Comparison of ENCODE assay signal across 8 mouse cellular contexts in the genomic region with DNA sequence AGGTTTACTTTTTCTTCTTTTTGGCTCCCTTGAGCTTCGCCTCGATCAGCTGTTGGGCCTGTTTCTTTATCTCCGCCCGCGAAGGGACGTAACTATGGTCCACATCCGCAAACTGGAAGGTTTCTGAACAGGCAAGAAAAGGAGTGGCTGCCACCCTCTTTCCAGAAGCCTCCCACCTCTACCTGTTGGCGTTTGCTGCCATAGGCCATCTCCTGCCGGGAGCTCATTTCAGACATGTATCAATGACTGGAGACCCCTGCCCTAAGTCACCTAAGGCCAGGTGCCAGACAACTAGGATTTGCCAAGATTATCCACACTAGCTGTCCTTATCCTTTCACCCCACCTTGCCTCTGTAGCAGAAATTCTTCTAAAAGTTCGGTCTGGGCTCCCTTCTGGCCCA. TPM values are rescaled to one million over a fixed set of nuclear protein-coding genes. Genes with fewer than 3 reads are reported as not detected.
DNase-seq lines count a peak whose midpoint lies in the region; ATAC-seq lines count a peak whose summit lies in the region.

No protein-coding gene starts in this region.

- ATAC-seq in heart, embryonic 12.5 days (ENCODE audit: insufficient number of reproducible peaks, low FRiP score) = no peak
- ATAC-seq in activated CD4-positive, CD25-positive, alpha-beta regulatory T cell, adult 4 months = peak; percentile 38
- ATAC-seq in hindbrain, embryonic 12.5 days (ENCODE audit: low FRiP score) = peak; percentile 39
- ATAC-seq in midbrain, embryonic 11.5 days (ENCODE audit: low FRiP score) = peak; percentile 7; the same call in 1 of the 2 replicates

- H3K27ac ChIP-seq in heart, embryonic 12.5 days (ENCODE audit: poor library complexity, severe bottlenecking) = no peak overlapping the region
- peak overlapping the region; percentile 93 for H3K27ac ChIP-seq in hindbrain, embryonic 12.5 days
- H3K27ac ChIP-seq in midbrain, embryonic 11.5 days (ENCODE audit: low read depth, low read length) = peak overlapping the region; percentile 87

- H3K9me3 ChIP-seq in heart, embryonic 12.5 days (replicated peaks) = no peaks in the 10 kb centered on the region
- H3K9me3 ChIP-seq in hindbrain, embryonic 12.5 days (replicated peaks) = no peaks in the 10 kb centered on the region
- no peaks in the 10 kb centered on the region for H3K9me3 ChIP-seq in midbrain, embryonic 11.5 days (ENCODE audit: control insufficient read depth, low read length)

- H3K4me3 ChIP-seq in heart, embryonic 12.5 days = peak overlapping the region; percentile 84
- H3K4me3 ChIP-seq in hindbrain, embryonic 12.5 days = peak overlapping the region; percentile 95
- peak overlapping the region; percentile 99 for H3K4me3 ChIP-seq in midbrain, embryonic 11.5 days (ENCODE audit: low read depth, low read length)

- H3K4me1 ChIP-seq in heart, embryonic 12.5 days (replicated peaks) = peaks cover 18% of the 10 kb centered on the region
- peaks cover 19% of the 10 kb centered on the region for H3K4me1 ChIP-seq in hindbrain, embryonic 12.5 days
- peaks cover 10% of the 10 kb centered on the region for H3K4me1 ChIP-seq in midbrain, embryonic 11.5 days (ENCODE audit: control insufficient read depth, insufficient read depth, low read length)

- WGBS in heart, embryonic 12.5 days = 58% methylated on average over 10 of the region's 10 CpGs
- WGBS in hindbrain, embryonic 12.5 days = 67% methylated on average over 10 of the region's 10 CpGs
- WGBS in midbrain, embryonic 11.5 days = 77% methylated on average over 10 of the region's 10 CpGs

- no peak for DNase-seq in heart, adult 8-10 months (ENCODE audit: low spot score)
- no peak for DNase-seq in midbrain, embryonic 11.5 days (ENCODE audit: low spot score, missing footprints)
- no peak for DNase-seq in spleen, adult 12 weeks (ENCODE audit: low spot score)
- no peak for DNase-seq in layer of hippocampus, adult 18-20 months (ENCODE audit: low spot score in 2 of 2)
- no peak for DNase-seq in urinary bladder, postnatal 4 days (ENCODE audit: low spot score in 2 of 2)

- H3K27me3 ChIP-seq in heart, embryonic 12.5 days (replicated peaks) = peaks cover 34% of the 10 kb centered on the region
- peaks cover 15% of the 10 kb centered on the region for H3K27me3 ChIP-seq in hindbrain, embryonic 12.5 days
- 0 out of 2 replicates have a peak, but pooled peaks cover 6% of the 10 kb centered on the region for H3K27me3 ChIP-seq in midbrain, embryonic 11.5 days (ENCODE audit: control insufficient read depth, insufficient read depth, low read length)

- no peak overlapping the region for H3K9ac ChIP-seq in heart, embryonic 12.5 days
- H3K9ac ChIP-seq in hindbrain, embryonic 12.5 days = no peak overlapping the region
- H3K9ac ChIP-seq in midbrain, embryonic 11.5 days (ENCODE audit: low read length) = peak overlapping the region; percentile 46

- no peaks in the 10 kb centered on the region for H3K36me3 ChIP-seq in heart, embryonic 12.5 days
- no peaks in the 10 kb centered on the region for H3K36me3 ChIP-seq in hindbrain, embryonic 12.5 days
- H3K36me3 ChIP-seq in midbrain, embryonic 11.5 days (ENCODE audit: control insufficient read depth, insufficient read depth, low read length) = no peaks in the 10 kb centered on the region

- H3K4me2 ChIP-seq in heart, embryonic 12.5 days = peak overlapping the region; percentile 62
- H3K4me2 ChIP-seq in hindbrain, embryonic 12.5 days (replicated peaks) = peak overlapping the region; percentile 66
- H3K4me2 ChIP-seq in midbrain, embryonic 11.5 days = peak overlapping the region; percentile 68

RNA-seq across cellular contexts. Expression of a gene that starts 0.3 kb away (rescaled TPM):
- polyA plus RNA-seq in heart, embryonic 12.5 days (2016; fragmentation: Nextera tagmentation; extraction: Ambion mirVana) = 48.6 and 49.2 TPM in 2 replicates
- total RNA-seq in heart, adult 8-10 months (2022) = 10 to 100 TPM; 67.3 to 75.3 (median 71.3) TPM
- 10 to 100 TPM; 16.1 to 19.8 TPM for polyA plus RNA-seq in activated CD4-positive, CD25-positive, alpha-beta regulatory T cell, adult 4 months (2017; shearing (Covaris generic))
- polyA plus RNA-seq in hindbrain, embryonic 12.5 days (2016; fragmentation: Nextera tagmentation; extraction: Ambion mirVana) = 70.0 and 72.3 TPM in 2 replicates
- polyA plus RNA-seq in midbrain, embryonic 11.5 days (2014; fragmentation: Nextera tagmentation; extraction: Ambion mirVana) = 49.2 and 51.2 TPM in 2 replicates
- 100 to 1,000 TPM; 150 to 155 TPM for total RNA-seq in layer of hippocampus, adult 18-20 months (2021)

RNA-seq across cellular contexts. Expression of a gene that starts 8.8 kb away (rescaled TPM):
- 0.12 and 0.14 TPM in 2 replicates for polyA plus RNA-seq in heart, embryonic 12.5 days (2016; fragmentation: Nextera tagmentation; extraction: Ambion mirVana)
- not detected for total RNA-seq in heart, adult 8-10 months (2022)
- polyA plus RNA-seq in activated CD4-positive, CD25-positive, alpha-beta regulatory T cell, adult 4 months (2017; shearing (Covaris generic)) = not detected
- polyA plus RNA-seq in hindbrain, embryonic 12.5 days (2016; fragmentation: Nextera tagmentation; extraction: Ambion mirVana) = 0.25 and 0.32 TPM in 2 replicates
- 0.25 and 0.28 TPM in 2 replicates for polyA plus RNA-seq in midbrain, embryonic 11.5 days (2014; fragmentation: Nextera tagmentation; extraction: Ambion mirVana)
- total RNA-seq in layer of hippocampus, adult 18-20 months (2021) = not detected

RNA-seq across cellular contexts. Expression of a gene that starts 13.1 kb away (rescaled TPM):
- 15.3 and 17.8 TPM in 2 replicates for polyA plus RNA-seq in heart, embryonic 12.5 days (2016; fragmentation: Nextera tagmentation; extraction: Ambion mirVana)
- total RNA-seq in heart, adult 8-10 months (2022) = 10 to 100 TPM; 32.0 to 42.2 (median 38.6) TPM
- 1 to 10 TPM in 1 of 2 experiments, not detected in 1; 1.8 TPM for polyA plus RNA-seq in activated CD4-positive, CD25-positive, alpha-beta regulatory T cell, adult 4 months (2017; shearing (Covaris generic))
- 21.7 and 23.4 TPM in 2 replicates for polyA plus RNA-seq in hindbrain, embryonic 12.5 days (2016; fragmentation: Nextera tagmentation; extraction: Ambion mirVana)
- 17.9 and 19.1 TPM in 2 replicates for polyA plus RNA-seq in midbrain, embryonic 11.5 days (2014; fragmentation: Nextera tagmentation; extraction: Ambion mirVana)
- 10 to 100 TPM; 16.7 to 17.5 TPM for total RNA-seq in layer of hippocampus, adult 18-20 months (2021)

RNA-seq across cellular contexts. Expression of a gene that starts 19.2 kb away (rescaled TPM):
- 0.63 and 1.1 TPM in 2 replicates for polyA plus RNA-seq in heart, embryonic 12.5 days (2016; fragmentation: Nextera tagmentation; extraction: Ambion mirVana)
- 1 to 10 TPM; 3.4 to 6.0 (median 4.3) TPM for total RNA-seq in heart, adult 8-10 months (2022)
- polyA plus RNA-seq in activated CD4-positive, CD25-positive, alpha-beta regulatory T cell, adult 4 months (2017; shearing (Covaris generic)) = 1 to 10 TPM in 1 of 2 experiments, under 1 TPM in 1; 0.83 to 1.7 TPM
- 0.96 and 1.3 TPM in 2 replicates for polyA plus RNA-seq in hindbrain, embryonic 12.5 days (2016; fragmentation: Nextera tagmentation; extraction: Ambion mirVana)
- 1.3 and 1.6 TPM in 2 replicates for polyA plus RNA-seq in midbrain, embryonic 11.5 days (2014; fragmentation: Nextera tagmentation; extraction: Ambion mirVana)
- total RNA-seq in layer of hippocampus, adult 18-20 months (2021) = 1 to 10 TPM in 1 of 2 experiments, under 1 TPM in 1; 0.56 to 1.1 TPM

RNA-seq across cellular contexts. Expression of a gene that starts 27.1 kb away (rescaled TPM):
- polyA plus RNA-seq in heart, embryonic 12.5 days (2016; fragmentation: Nextera tagmentation; extraction: Ambion mirVana) = 0.46 and 0.51 TPM in 2 replicates
- under 1 TPM; 0.09 to 0.38 (median 0.25) TPM for total RNA-seq in heart, adult 8-10 months (2022)
- under 1 TPM in 1 of 2 experiments, not detected in 1; 0.07 TPM for polyA plus RNA-seq in activated CD4-positive, CD25-positive, alpha-beta regulatory T cell, adult 4 months (2017; shearing (Covaris generic))
- polyA plus RNA-seq in hindbrain, embryonic 12.5 days (2016; fragmentation: Nextera tagmentation; extraction: Ambion mirVana) = 2.4 and 3.1 TPM in 2 replicates
- 0.07 and 0.10 TPM in 2 replicates for polyA plus RNA-seq in midbrain, embryonic 11.5 days (2014; fragmentation: Nextera tagmentation; extraction: Ambion mirVana)
- 100 to 1,000 TPM in 1 of 2 experiments, 10 to 100 TPM in 1; 98.6 to 102 TPM for total RNA-seq in layer of hippocampus, adult 18-20 months (2021)
